Mouse (Mus musculus) right cerebral cortex, postnatal 36 days (tissue): ENCODE measurements around the gene Ccs.

Experiments
- DNase-seq, 2 experiments: peaks; one replicate each; pipeline ENCODE4 v3.0.0; 2022; ENCODE audit warnings: low spot score in 2 of 2, mixed read lengths in 1 of 2

The Ccs gene

GRCm38 (mm10) chr19:4782891-4783290 lies 56.2 kb downstream of the Ccs start:
- no peak for DNase-seq
